Comparison of ENCODE assay signal across 8 mouse cellular contexts in genomic region chr9:41935373-41935971, GRCm38 (mm10).
DNase-seq lines count a peak whose midpoint lies in the region; ATAC-seq lines count a peak whose summit lies in the region.

No protein-coding gene starts in this region.

- under 1% methylated on average over 20 of the region's 21 CpGs for WGBS in forebrain, embryonic 12.5 days
- WGBS in hindbrain, embryonic 16.5 days = 1% methylated on average over 21 of the region's 21 CpGs
- 1% methylated on average over 21 of the region's 21 CpGs for WGBS in limb, embryonic 11.5 days

- ATAC-seq in forebrain, embryonic 12.5 days (ENCODE audit: low FRiP score) = peak; percentile 91
- ATAC-seq in hindbrain, embryonic 16.5 days = peak; percentile 88
- ATAC-seq in limb, embryonic 11.5 days (ENCODE audit: insufficient number of reproducible peaks, low FRiP score, low TSS enrichment, low read depth) = peak; percentile 87
- ATAC-seq in cerebellum, adult (ENCODE audit: insufficient number of reproducible peaks, low FRiP score, low TSS enrichment) = no peak

- H3K9ac ChIP-seq in forebrain, embryonic 12.5 days = peak overlapping the region; percentile 67
- H3K9ac ChIP-seq in hindbrain, embryonic 16.5 days (ENCODE audit: low read depth, low read length) = peak overlapping the region; percentile 70
- peak overlapping the region; percentile 84 for H3K9ac ChIP-seq in limb, embryonic 11.5 days (ENCODE audit: low read length)

- no peaks in the 10 kb centered on the region for H3K9me3 ChIP-seq in forebrain, embryonic 12.5 days
- no peaks in the 10 kb centered on the region for H3K9me3 ChIP-seq in hindbrain, embryonic 16.5 days (ENCODE audit: control insufficient read depth, low read length)
- no peaks in the 10 kb centered on the region for H3K9me3 ChIP-seq in limb, embryonic 11.5 days (ENCODE audit: control insufficient read depth, low read length)

- peak overlapping the region; percentile 94 for H3K27ac ChIP-seq in forebrain, embryonic 12.5 days
- peak overlapping the region; percentile 92 for H3K27ac ChIP-seq in hindbrain, embryonic 16.5 days (ENCODE audit: low read depth, low read length)
- H3K27ac ChIP-seq in limb, embryonic 11.5 days (replicated peaks; ENCODE audit: low read depth, low read length) = peak overlapping the region; percentile 100

- H3K4me1 ChIP-seq in forebrain, embryonic 12.5 days = peaks cover 49% of the 10 kb centered on the region
- H3K4me1 ChIP-seq in hindbrain, embryonic 16.5 days (ENCODE audit: control insufficient read depth, insufficient read depth, low read depth, low read length) = peaks cover 38% of the 10 kb centered on the region
- H3K4me1 ChIP-seq in limb, embryonic 11.5 days (ENCODE audit: control insufficient read depth, insufficient read depth, low read length) = peaks cover 48% of the 10 kb centered on the region

- no peaks in the 10 kb centered on the region for H3K36me3 ChIP-seq in forebrain, embryonic 12.5 days (replicated peaks)
- no peaks in the 10 kb centered on the region for H3K36me3 ChIP-seq in hindbrain, embryonic 16.5 days (ENCODE audit: control insufficient read depth, insufficient read depth, low read length)
- no peaks in the 10 kb centered on the region for H3K36me3 ChIP-seq in limb, embryonic 11.5 days (ENCODE audit: control insufficient read depth, insufficient read depth, low read length)

- no peaks in the 10 kb centered on the region for H3K27me3 ChIP-seq in forebrain, embryonic 12.5 days
- H3K27me3 ChIP-seq in hindbrain, embryonic 16.5 days (replicated peaks; ENCODE audit: control insufficient read depth, insufficient read depth, low read length) = no peaks in the 10 kb centered on the region
- no peaks in the 10 kb centered on the region for H3K27me3 ChIP-seq in limb, embryonic 11.5 days (ENCODE audit: control insufficient read depth, insufficient read depth, low read length)

- DNase-seq in ovary, postnatal 10 days (ENCODE audit: low spot score) = peak; percentile 45
- DNase-seq in ovary, postnatal 14 days (ENCODE audit: low spot score) = no peak
- peak; percentile 95 for DNase-seq in limb, embryonic 11.5 days (ENCODE audit: low spot score)
- peak; percentile 85 for DNase-seq in neural tube, embryonic 10.5 days (ENCODE audit: extremely low spot score, low spot score)
- DNase-seq in thymus, postnatal 0 days (ENCODE audit: low spot score) = peak; percentile 75

- H3K4me2 ChIP-seq in forebrain, embryonic 12.5 days = peak overlapping the region; percentile 59
- H3K4me2 ChIP-seq in hindbrain, embryonic 16.5 days (ENCODE audit: low read length) = peak overlapping the region; percentile 68
- H3K4me2 ChIP-seq in limb, embryonic 11.5 days (ENCODE audit: low read depth, severe bottlenecking) = peak overlapping the region; percentile 58

- peak overlapping the region; percentile 29 for H3K4me3 ChIP-seq in forebrain, embryonic 12.5 days (replicated peaks)
- H3K4me3 ChIP-seq in hindbrain, embryonic 16.5 days (ENCODE audit: low read length) = peak overlapping the region; percentile 32
- H3K4me3 ChIP-seq in limb, embryonic 11.5 days (ENCODE audit: low read depth, low read length) = peak overlapping the region; percentile 16
